Mouse (Mus musculus) liver, postnatal 0 days (tissue): ENCODE measurements around the gene Gm13290.

Experiments used
- CTCF ChIP-seq: sonication (generic); IDR thresholded peaks from 2 replicates; pipeline ENCODE4 v1.5.1; 2016; ENCODE audit warnings: antibody characterized with exemption, low read depth
- EP300 ChIP-seq: IDR thresholded peaks from 2 replicates; pipeline ENCODE4 v1.6.1; 2016; ENCODE audit warnings: antibody characterized with exemption, low read depth, mild to moderate bottlenecking

GRCm38 (mm10) chr4:88742771-88743371 is 30.8 kb upstream of the Gm13290 start:
- TF ChIP-seq EP300 (no peak), CTCF (peak; percentile 20; the same call in 1 of the 2 replicates)
